Mouse (Mus musculus): ENCODE results near the gene B4galnt2. TPM values are rescaled to one million over a fixed set of nuclear protein-coding genes. Genes with fewer than 3 reads are reported as not detected.

The B4galnt2 gene
- 0.08 TPM in 1 of 2 replicates, not detected in the other for polyA plus RNA-seq (2014; fragmentation: Nextera tagmentation; extraction: Ambion mirVana)

GRCm38 (mm10) chr11:95914571-95914991, at the start of gene B4galnt2:
B4galnt2 (minus strand) TSS chr11:95914891.
- no peak within 1 kb of the TSS for H3K27ac ChIP-seq (ENCODE audit: low read depth, low read length)
- peak within 1 kb of the TSS; percentile 35 for H3K4me2 ChIP-seq
- WGBS = under 1% methylated on average over 35 of the region's 35 CpGs
- no peaks in the 10 kb centered on the region for H3K36me3 ChIP-seq (ENCODE audit: control insufficient read depth, insufficient read depth, low read length)
- DNase-seq (ENCODE audit: low spot score, missing footprints) = peak; percentile 93
- H3K9me3 ChIP-seq (ENCODE audit: control insufficient read depth, low read length) = no peaks in the 10 kb centered on the region
- H3K27me3 ChIP-seq (ENCODE audit: control insufficient read depth, insufficient read depth, low read length) = peaks cover 61% of the 10 kb centered on the region
- peaks cover 7% of the 10 kb centered on the region for H3K4me1 ChIP-seq (ENCODE audit: control insufficient read depth, insufficient read depth, low read length)
- peak within 1 kb of the TSS; percentile 18; the same call in 1 of the 2 replicates for H3K4me3 ChIP-seq (ENCODE audit: low read depth, low read length)
- no peak for ATAC-seq (ENCODE audit: low FRiP score)
- H3K9ac ChIP-seq (ENCODE audit: low read length) = no peak within 1 kb of the TSS

DNA sequence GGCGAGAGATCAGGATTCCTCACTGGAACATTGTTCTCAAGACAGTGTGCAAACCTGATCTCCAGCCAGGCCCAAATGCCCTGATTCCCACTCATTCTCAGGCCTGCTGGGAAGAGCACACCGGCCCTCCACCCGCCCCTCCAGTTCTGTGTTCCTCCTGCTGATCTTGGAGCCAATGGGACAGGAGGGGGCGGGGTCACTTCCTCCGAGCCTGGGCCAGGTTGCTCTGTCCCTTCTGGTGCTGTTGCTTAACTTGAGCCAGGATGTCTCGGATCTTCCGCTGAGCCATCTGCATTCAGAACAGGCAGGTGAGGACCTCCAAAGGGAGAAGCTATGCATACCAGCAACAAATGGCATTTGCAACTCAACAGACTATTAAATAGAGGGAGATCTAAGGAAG, 48.6 kb upstream of the B4galnt2 start:
- DNase-seq (ENCODE audit: low spot score, missing footprints) (no peak), ATAC-seq (ENCODE audit: low FRiP score) (no peak)
- WGBS = 66% methylated on average over 7 of the region's 7 CpGs
- Histone ChIP-seq H3K36me3 (ENCODE audit: control insufficient read depth, insufficient read depth, low read length) (peaks cover 46% of the 10 kb centered on the region), H3K4me1 (ENCODE audit: control insufficient read depth, insufficient read depth, low read length) (no peaks in the 10 kb centered on the region; the same call in 1 of the 2 replicates), H3K27ac (ENCODE audit: low read depth, low read length) (no peak overlapping the region), H3K9ac (ENCODE audit: low read length) (no peak overlapping the region), H3K27me3 (ENCODE audit: control insufficient read depth, insufficient read depth, low read length) (no peaks in the 10 kb centered on the region), H3K4me3 (ENCODE audit: low read depth, low read length) (no peak overlapping the region), H3K9me3 (ENCODE audit: control insufficient read depth, low read length) (no peaks in the 10 kb centered on the region), H3K4me2 (no peak overlapping the region)

DNA sequence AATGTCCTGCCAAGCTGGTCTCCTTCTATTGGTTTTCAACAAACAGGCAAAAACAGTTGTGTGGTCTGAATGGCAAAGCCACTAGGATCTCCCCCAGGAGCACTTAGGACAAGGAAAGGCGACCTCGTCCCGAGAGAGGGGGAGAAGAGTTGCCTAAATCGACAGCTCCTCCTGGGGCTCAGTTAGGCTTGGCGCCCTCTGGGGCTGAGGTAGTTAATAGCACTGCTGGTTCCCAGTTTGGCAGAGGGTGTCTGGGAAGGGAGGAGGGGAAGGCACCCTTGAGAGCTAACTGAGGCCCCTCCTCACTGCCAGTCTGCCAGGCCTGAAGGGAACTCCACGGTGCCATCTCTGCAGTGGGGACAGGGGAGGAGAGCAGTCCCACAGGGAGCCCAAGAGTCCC, 44.5 kb upstream of the B4galnt2 start:
- H3K4me3 ChIP-seq (ENCODE audit: low read depth, low read length) = no peak overlapping the region
- no peak overlapping the region for H3K9ac ChIP-seq (ENCODE audit: low read length)
- no peak overlapping the region for H3K4me2 ChIP-seq
- H3K4me1 ChIP-seq (ENCODE audit: control insufficient read depth, insufficient read depth, low read length) = peaks cover 7% of the 10 kb centered on the region; the same call in 1 of the 2 replicates
- no peak overlapping the region for H3K27ac ChIP-seq (ENCODE audit: low read depth, low read length)
- peak; percentile 69 for DNase-seq (ENCODE audit: low spot score, missing footprints)
- ATAC-seq (ENCODE audit: low FRiP score) = no peak
- no peaks in the 10 kb centered on the region for H3K9me3 ChIP-seq (ENCODE audit: control insufficient read depth, low read length)
- H3K36me3 ChIP-seq (ENCODE audit: control insufficient read depth, insufficient read depth, low read length) = peaks cover 20% of the 10 kb centered on the region
- 64% methylated on average over 6 of the region's 6 CpGs for WGBS
- no peaks in the 10 kb centered on the region for H3K27me3 ChIP-seq (ENCODE audit: control insufficient read depth, insufficient read depth, low read length)

DNA sequence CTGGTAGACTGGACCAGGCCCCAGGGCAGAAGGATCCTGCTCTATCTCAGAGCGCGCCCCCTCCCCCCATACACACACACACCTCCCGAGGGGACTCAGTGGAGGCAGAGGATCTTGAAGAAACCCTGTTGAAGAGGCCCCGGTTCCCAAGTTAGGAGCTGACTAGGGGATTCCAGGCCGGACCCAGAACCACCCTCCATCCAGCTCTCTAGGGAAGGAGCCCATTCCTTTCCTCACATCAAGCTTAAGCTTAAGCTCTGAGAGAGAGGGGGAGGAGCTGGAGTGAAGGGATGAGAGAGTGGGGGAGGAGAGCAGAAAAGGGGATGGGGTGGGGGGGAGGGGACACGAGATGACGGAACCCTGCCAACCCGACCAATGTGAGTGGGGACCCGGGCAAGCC, 43.6 kb upstream of the B4galnt2 start:
- no peak for ATAC-seq (ENCODE audit: low FRiP score)
- Histone ChIP-seq H3K27me3 (ENCODE audit: control insufficient read depth, insufficient read depth, low read length) (no peaks in the 10 kb centered on the region), H3K4me3 (ENCODE audit: low read depth, low read length) (no peak overlapping the region), H3K27ac (ENCODE audit: low read depth, low read length) (no peak overlapping the region), H3K9ac (ENCODE audit: low read length) (no peak overlapping the region), H3K36me3 (ENCODE audit: control insufficient read depth, insufficient read depth, low read length) (peaks cover 15% of the 10 kb centered on the region), H3K4me1 (ENCODE audit: control insufficient read depth, insufficient read depth, low read length) (peaks cover 7% of the 10 kb centered on the region; the same call in 1 of the 2 replicates), H3K9me3 (ENCODE audit: control insufficient read depth, low read length) (no peaks in the 10 kb centered on the region), H3K4me2 (no peak overlapping the region)
- DNase-seq (ENCODE audit: low spot score, missing footprints) = peak; percentile 85
- WGBS = 54% methylated on average over 9 of the region's 9 CpGs

GRCm38 (mm10) chr11:95957407-95957806, 42.7 kb upstream of the B4galnt2 start:
- no peak for ATAC-seq (ENCODE audit: low FRiP score)

GRCm38 (mm10) chr11:95953313-95953712, 38.6 kb upstream of the B4galnt2 start:
- peak; percentile 84 for DNase-seq (ENCODE audit: low spot score, missing footprints)
- no peak overlapping the region for H3K27ac ChIP-seq (ENCODE audit: low read depth, low read length)
- no peak for ATAC-seq (ENCODE audit: low FRiP score)
- H3K4me2 ChIP-seq = no peak overlapping the region
- 91% methylated on average over 5 of the region's 5 CpGs for WGBS
- 0 out of 2 replicates have a peak, but pooled peaks cover 2% of the 10 kb centered on the region for H3K36me3 ChIP-seq (ENCODE audit: control insufficient read depth, insufficient read depth, low read length)
- H3K27me3 ChIP-seq (ENCODE audit: control insufficient read depth, insufficient read depth, low read length) = no peaks in the 10 kb centered on the region
- H3K4me3 ChIP-seq (ENCODE audit: low read depth, low read length) = no peak overlapping the region
- H3K9ac ChIP-seq (ENCODE audit: low read length) = no peak overlapping the region
- H3K9me3 ChIP-seq (ENCODE audit: control insufficient read depth, low read length) = no peaks in the 10 kb centered on the region
- H3K4me1 ChIP-seq (ENCODE audit: control insufficient read depth, insufficient read depth, low read length) = peaks cover 7% of the 10 kb centered on the region; the same call in 1 of the 2 replicates

More at GRCm38 (mm10) chr11:95957407-95957806, 42.7 kb upstream of the B4galnt2 start:
- Histone ChIP-seq H3K27me3 (ENCODE audit: control insufficient read depth, insufficient read depth, low read length) (no peaks in the 10 kb centered on the region), H3K36me3 (ENCODE audit: control insufficient read depth, insufficient read depth, low read length) (peaks cover 12% of the 10 kb centered on the region), H3K4me2 (no peak overlapping the region), H3K27ac (ENCODE audit: low read depth, low read length) (no peak overlapping the region), H3K9ac (ENCODE audit: low read length) (no peak overlapping the region), H3K4me1 (ENCODE audit: control insufficient read depth, insufficient read depth, low read length) (peaks cover 7% of the 10 kb centered on the region; the same call in 1 of the 2 replicates), H3K4me3 (ENCODE audit: low read depth, low read length) (no peak overlapping the region), H3K9me3 (ENCODE audit: control insufficient read depth, low read length) (no peaks in the 10 kb centered on the region)
- WGBS = 68% methylated on average over 7 of the region's 7 CpGs
- DNase-seq (ENCODE audit: low spot score, missing footprints) = no peak

GRCm38 (mm10) chr11:95945838-95946472, 31.3 kb upstream of the B4galnt2 start:
- 59% methylated on average over 13 of the region's 13 CpGs for WGBS
- peak; percentile 69 for DNase-seq (ENCODE audit: low spot score, missing footprints)

DNA sequence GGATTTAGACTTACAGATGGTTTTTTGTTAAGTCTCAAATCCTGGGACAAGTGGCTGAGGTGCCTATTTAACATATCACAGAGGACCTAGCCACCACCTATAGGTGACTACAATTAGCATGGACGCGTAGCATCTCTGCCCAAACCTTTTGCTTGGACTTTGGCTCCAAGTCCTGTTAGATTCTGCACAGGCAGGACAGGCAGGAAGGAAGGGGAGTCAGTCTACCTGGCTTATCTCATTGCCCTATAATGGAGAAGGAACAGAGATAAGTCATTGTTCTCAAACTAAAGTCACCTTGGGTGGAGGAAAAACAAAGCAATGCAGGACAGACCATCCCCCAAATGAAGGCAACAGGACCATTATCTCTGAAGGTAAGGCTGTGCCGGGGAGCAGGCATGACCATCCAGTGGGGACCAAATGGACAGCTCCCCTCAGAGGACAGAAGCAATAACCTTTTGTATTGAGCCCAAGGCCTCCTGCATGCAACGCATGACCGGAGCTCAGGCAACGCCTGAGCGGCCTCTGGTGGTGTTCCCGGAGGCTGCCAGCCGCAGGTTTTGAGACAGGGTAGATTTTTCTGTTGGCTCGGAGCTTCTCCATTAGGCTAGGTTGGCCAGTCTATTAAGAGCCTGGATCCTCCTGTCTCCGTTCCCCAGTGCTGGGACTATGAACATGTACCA, 25.3 kb upstream of the B4galnt2 start:
- DNase-seq (ENCODE audit: low spot score, missing footprints) = no peak
- 35% methylated on average over 11 of the region's 11 CpGs for WGBS

More at GRCm38 (mm10) chr11:95945838-95946472, 31.3 kb upstream of the B4galnt2 start:
- H3K27me3 ChIP-seq (ENCODE audit: control insufficient read depth, insufficient read depth, low read length) = no peaks in the 10 kb centered on the region
- no peak overlapping the region for H3K9ac ChIP-seq (ENCODE audit: low read length)
- H3K36me3 ChIP-seq (ENCODE audit: control insufficient read depth, insufficient read depth, low read length) = no peaks in the 10 kb centered on the region
- H3K4me1 ChIP-seq (ENCODE audit: control insufficient read depth, insufficient read depth, low read length) = no peaks in the 10 kb centered on the region
- no peak overlapping the region for H3K4me2 ChIP-seq
- no peak for ATAC-seq (ENCODE audit: low FRiP score)
- no peak overlapping the region for H3K27ac ChIP-seq (ENCODE audit: low read depth, low read length)
- no peaks in the 10 kb centered on the region for H3K9me3 ChIP-seq (ENCODE audit: control insufficient read depth, low read length)
- no peak overlapping the region for H3K4me3 ChIP-seq (ENCODE audit: low read depth, low read length)

GRCm38 (mm10) chr11:95936409-95936808, 21.7 kb upstream of the B4galnt2 start:
- no peak overlapping the region for H3K4me3 ChIP-seq (ENCODE audit: low read depth, low read length)
- no peaks in the 10 kb centered on the region for H3K9me3 ChIP-seq (ENCODE audit: control insufficient read depth, low read length)
- 85% methylated on average over 6 of the region's 6 CpGs for WGBS
- no peak overlapping the region for H3K27ac ChIP-seq (ENCODE audit: low read depth, low read length)
- no peak overlapping the region for H3K4me2 ChIP-seq
- no peaks in the 10 kb centered on the region for H3K36me3 ChIP-seq (ENCODE audit: control insufficient read depth, insufficient read depth, low read length)
- DNase-seq (ENCODE audit: low spot score, missing footprints) = no peak
- no peaks in the 10 kb centered on the region for H3K4me1 ChIP-seq (ENCODE audit: control insufficient read depth, insufficient read depth, low read length)
- no peak for ATAC-seq (ENCODE audit: low FRiP score)
- no peak overlapping the region for H3K9ac ChIP-seq (ENCODE audit: low read length)
- H3K27me3 ChIP-seq (ENCODE audit: control insufficient read depth, insufficient read depth, low read length) = no peaks in the 10 kb centered on the region

More for the DNA sequence above, 25.3 kb upstream of the B4galnt2 start:
- H3K4me2 ChIP-seq = no peak overlapping the region
- no peaks in the 10 kb centered on the region for H3K27me3 ChIP-seq (ENCODE audit: control insufficient read depth, insufficient read depth, low read length)
- H3K36me3 ChIP-seq (ENCODE audit: control insufficient read depth, insufficient read depth, low read length) = no peaks in the 10 kb centered on the region
- no peak for ATAC-seq (ENCODE audit: low FRiP score)
- no peaks in the 10 kb centered on the region for H3K9me3 ChIP-seq (ENCODE audit: control insufficient read depth, low read length)
- no peak overlapping the region for H3K9ac ChIP-seq (ENCODE audit: low read length)
- no peaks in the 10 kb centered on the region for H3K4me1 ChIP-seq (ENCODE audit: control insufficient read depth, insufficient read depth, low read length)
- no peak overlapping the region for H3K27ac ChIP-seq (ENCODE audit: low read depth, low read length)
- no peak overlapping the region for H3K4me3 ChIP-seq (ENCODE audit: low read depth, low read length)

Measured in midbrain, embryonic 11.5 days (tissue).